Mouse (Mus musculus): ENCODE data around the gene Hist1h2bn.

DNA sequence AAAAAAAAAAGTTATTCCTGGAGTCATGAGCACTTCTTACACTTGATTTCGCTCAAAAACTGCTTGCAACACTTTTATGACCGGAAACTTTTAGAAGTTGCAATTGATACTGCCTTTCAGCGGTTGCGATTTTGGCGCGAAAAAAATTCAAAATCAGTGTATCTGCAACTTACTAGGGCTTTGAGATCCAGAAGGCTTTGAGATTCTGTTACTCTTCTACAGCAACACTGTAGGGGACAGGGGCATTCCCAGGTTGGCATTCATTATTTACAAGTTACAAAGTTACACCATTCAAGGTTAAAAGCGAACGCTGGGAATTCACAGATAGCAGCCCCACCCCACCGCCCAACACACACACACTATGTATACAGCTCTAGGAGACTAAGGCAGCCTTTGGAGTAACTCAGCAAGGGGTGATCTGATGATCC, 29.8 kb downstream of the Hist1h2bn start:
- TF ChIP-seq CTCF (IDR thresholded peaks at IDR 0.05; ENCODE audit: borderline replicate concordance, control insufficient read depth, extremely low read depth, insufficient read depth, low read length, poor library complexity): no peak
- no peak for TF ChIP-seq POLR2A (IDR thresholded peaks at IDR 0.05; ENCODE audit: control insufficient read depth, extremely low read depth, insufficient read depth, low read length, poor library complexity)

All from thymus, adult 2 months (tissue).